Mouse (Mus musculus): Measurements from ENCODE around the gene Bpgm.

GRCm38 (mm10) chr6:34508016-34508415 lies 32.0 kb downstream of the Bpgm start:
- TF ChIP-seq CTCF (IDR thresholded peaks at IDR 0.05; ENCODE audit: low read depth, low read length) (no peak), POLR2A (IDR thresholded peaks at IDR 0.05; ENCODE audit: borderline replicate concordance, low read depth, low read length) (no peak)
